Mouse (Mus musculus) yolk sac, embryonic 10.5 days (tissue): ENCODE measurements at regions not wholly inside any gene's neighbourhood (a gene's known extent, or its start where the extent isn't known, plus 50 kb on each side); places are given as distances from the start of the nearest gene placed in this dataset.

Experiments used
- DNase-seq: peaks from one replicate; pipeline ENCODE4 v3.0.0-alpha.2; 2017; ENCODE audit warnings: low spot score

GRCm38 (mm10) chr8:126160356-126160975, 137.9 kb upstream of the Slc35f3 start:
- DNase-seq = no peak

GRCm38 (mm10) chr8:126162748-126163371, 135.5 kb upstream of the Slc35f3 start:
- no peak for DNase-seq

GRCm38 (mm10) chr8:126163954-126164353, 134.4 kb upstream of the Slc35f3 start:
- DNase-seq = no peak

GRCm38 (mm10) chr8:126165486-126166095, 132.8 kb upstream of the Slc35f3 start:
- DNase-seq = no peak

- no peak for DNase-seq
Observed at GRCm38 (mm10) chr8:126166394-126166793, 132.0 kb upstream of the Slc35f3 start.

- no peak for DNase-seq
Observed at GRCm38 (mm10) chr8:126174451-126174850, 123.9 kb upstream of the Slc35f3 start.

- no peak for DNase-seq
Observed at GRCm38 (mm10) chr8:126176305-126176704, 122.1 kb upstream of the Slc35f3 start.

- DNase-seq = peak; percentile 36
Observed at GRCm38 (mm10) chr8:126177855-126178254, 120.5 kb upstream of the Slc35f3 start.

- no peak for DNase-seq
Observed at GRCm38 (mm10) chr8:126188741-126189285, 109.5 kb upstream of the Slc35f3 start.

GRCm38 (mm10) chr8:126195616-126196015, 102.7 kb upstream of the Slc35f3 start:
- no peak for DNase-seq

GRCm38 (mm10) chr8:126210561-126210960, 87.8 kb upstream of the Slc35f3 start:
- no peak for DNase-seq

GRCm38 (mm10) chr8:126212802-126213201, 85.6 kb upstream of the Slc35f3 start:
- no peak for DNase-seq

- no peak for DNase-seq
Observed at GRCm38 (mm10) chr8:126214571-126214970, 83.8 kb upstream of the Slc35f3 start.

GRCm38 (mm10) chr8:126216391-126216790, 82.0 kb upstream of the Slc35f3 start:
- no peak for DNase-seq

GRCm38 (mm10) chr8:126221631-126222030, 76.7 kb upstream of the Slc35f3 start:
- no peak for DNase-seq

- DNase-seq = no peak
Observed at GRCm38 (mm10) chr8:126231801-126232200, 66.6 kb upstream of the Slc35f3 start.

GRCm38 (mm10) chr8:126232521-126232920, 65.8 kb upstream of the Slc35f3 start:
- DNase-seq = no peak

- DNase-seq = no peak
Observed at GRCm38 (mm10) chr8:126239684-126240083, 58.7 kb upstream of the Slc35f3 start.

GRCm38 (mm10) chr8:126244321-126244720, 54.0 kb upstream of the Slc35f3 start:
- no peak for DNase-seq
